Mouse (Mus musculus) lung, embryonic 14.5 days (tissue): ENCODE results near the gene Slc36a1. TPM values are rescaled to one million over a fixed set of nuclear protein-coding genes. Genes with fewer than 3 reads are reported as not detected.

ENCODE experiments used
- ATAC-seq: fragments of 200-750 bp; cut with Nextera tagmentation; 2 replicates; pipeline ENCODE4 v1.8.0; 2017; ENCODE audit warnings: mild to moderate bottlenecking, moderate TSS enrichment, moderate library complexity; ENCODE audit not compliant: insufficient read depth
- DNase-seq: peaks from one replicate; pipeline ENCODE4 v3.0.0-alpha.2; 2015
- H3K27ac ChIP-seq: fragments of 300-500 bp; sonication (generic); 2 replicates; pipeline ENCODE4 v1.5.1; 2014; ENCODE audit warnings: low read depth, mild to moderate bottlenecking, moderate library complexity
- H3K27me3 ChIP-seq: fragments of 300-500 bp; sonication (generic); 2 replicates; pipeline ENCODE4 v1.6.1; 2014; ENCODE audit warnings: low read length, control low read depth; ENCODE audit not compliant: insufficient read depth
- H3K36me3 ChIP-seq: fragments of 300-500 bp; sonication (generic); 2 replicates; pipeline ENCODE4 v1.6.1; 2014; ENCODE audit warnings: control low read depth; ENCODE audit not compliant: insufficient read depth
- H3K4me1 ChIP-seq: fragments of 300-500 bp; sonication (generic); 2 replicates; pipeline ENCODE4 v1.6.1; 2014; ENCODE audit warnings: antibody characterized with exemption, control low read depth; ENCODE audit not compliant: insufficient read depth
- H3K4me2 ChIP-seq: fragments of 300-500 bp; sonication (generic); 2 replicates; pipeline ENCODE4 v1.6.1; 2014; ENCODE audit warnings: mild to moderate bottlenecking
- H3K4me3 ChIP-seq: fragments of 300-500 bp; sonication (generic); 2 replicates; pipeline ENCODE4 v1.5.1; 2014; ENCODE audit warnings: low read depth, low read length
- H3K9ac ChIP-seq: fragments of 300-500 bp; sonication (generic); 2 replicates; pipeline ENCODE4 v1.6.1; 2014
- H3K9me3 ChIP-seq: fragments of 300-500 bp; sonication (generic); 2 replicates; pipeline ENCODE4 v1.6.1; 2016; ENCODE audit warnings: low read depth, low read length, control low read depth
- CTCF ChIP-seq: IDR thresholded peaks from 2 replicates; pipeline ENCODE4 v1.5.1; 2016; ENCODE audit warnings: antibody characterized with exemption, low read depth
- WGBS: fragments of 180-500 bp; shearing (Covaris S2); extraction: QIAGEN DNeasy Blood & Tissue Kit; methylation state at CpG from one replicate; pipeline ENCODE4 v1.1.7; 2014; 5-methylcytosine and 5-hydroxymethylcytosine counted together
- polyA plus RNA-seq: library from polyadenylated mRNA; unstranded; fragments of >200 nt; fragmentation: Nextera tagmentation; extraction: Ambion mirVana; gene quantifications from 2 replicates; pipeline ENCODE4 v1.2.1, GENCODE M21; 2014

Slc36a1 gene
- polyA plus RNA-seq, 1 experiment from 2014 or later = 1.9 TPM

GRCm38 (mm10) chr11:55168504-55168903 lies 35.6 kb upstream of the Slc36a1 start:
- Histone ChIP-seq H3K4me3 (no peak overlapping the region), H3K27me3 (no peaks in the 10 kb centered on the region), H3K4me2 (no peak overlapping the region), H3K27ac (no peak overlapping the region), H3K4me1 (no peaks in the 10 kb centered on the region), H3K36me3 (no peaks in the 10 kb centered on the region), H3K9ac (no peak overlapping the region), H3K9me3 (no peaks in the 10 kb centered on the region)
- DNase-seq (no peak), ATAC-seq (no peak)
- 81% methylated on average over 4 of the region's 4 CpGs for WGBS
- no peak for TF ChIP-seq CTCF

- Histone ChIP-seq H3K4me3 (no peak overlapping the region), H3K9me3 (no peaks in the 10 kb centered on the region), H3K36me3 (no peaks in the 10 kb centered on the region), H3K27ac (no peak overlapping the region), H3K4me1 (no peaks in the 10 kb centered on the region), H3K4me2 (no peak overlapping the region), H3K9ac (no peak overlapping the region), H3K27me3 (no peaks in the 10 kb centered on the region)
- ATAC-seq = no peak
- DNase-seq = no peak
- TF ChIP-seq CTCF = no peak
- 82% methylated on average over 6 of the region's 6 CpGs for WGBS
Observed at GRCm38 (mm10) chr11:55168914-55169313, 35.2 kb upstream of the Slc36a1 start.

- no peak for ATAC-seq
- no peaks in the 10 kb centered on the region for H3K36me3 ChIP-seq
Observed at GRCm38 (mm10) chr11:55170501-55170900, 33.6 kb upstream of the Slc36a1 start.

GRCm38 (mm10) chr11:55178830-55179229 lies 25.3 kb upstream of the Slc36a1 start:
- Histone ChIP-seq H3K4me1 (0 out of 2 replicates have a peak, but pooled peaks cover 5% of the 10 kb centered on the region), H3K4me3 (no peak overlapping the region), H3K27me3 (no peaks in the 10 kb centered on the region), H3K9ac (no peak overlapping the region), H3K27ac (no peak overlapping the region), H3K36me3 (no peaks in the 10 kb centered on the region), H3K9me3 (no peaks in the 10 kb centered on the region), H3K4me2 (no peak overlapping the region)
- ATAC-seq = no peak
- TF ChIP-seq CTCF = no peak
- WGBS = 71% methylated on average over 4 of the region's 4 CpGs
- DNase-seq = no peak

More at GRCm38 (mm10) chr11:55170501-55170900, 33.6 kb upstream of the Slc36a1 start:
- H3K27me3 ChIP-seq = no peaks in the 10 kb centered on the region
- WGBS = 68% methylated on average over 4 of the region's 4 CpGs
- H3K9ac ChIP-seq = no peak overlapping the region
- TF ChIP-seq CTCF = no peak
- DNase-seq = no peak
- H3K27ac ChIP-seq = no peak overlapping the region
- no peak overlapping the region for H3K4me3 ChIP-seq
- no peaks in the 10 kb centered on the region for H3K9me3 ChIP-seq
- H3K4me1 ChIP-seq = no peaks in the 10 kb centered on the region
- no peak overlapping the region for H3K4me2 ChIP-seq

- no peak for TF ChIP-seq CTCF
- H3K9ac ChIP-seq = no peak overlapping the region
- H3K4me3 ChIP-seq = no peak overlapping the region
- no peaks in the 10 kb centered on the region for H3K36me3 ChIP-seq
- H3K27ac ChIP-seq = no peak overlapping the region
- H3K9me3 ChIP-seq = no peaks in the 10 kb centered on the region
- H3K4me2 ChIP-seq = no peak overlapping the region
- ATAC-seq (no peak), DNase-seq (no peak)
- no peaks in the 10 kb centered on the region for H3K27me3 ChIP-seq
- 0 out of 2 replicates have a peak, but pooled peaks cover 5% of the 10 kb centered on the region for H3K4me1 ChIP-seq
- WGBS = 65% methylated on average over 3 of the region's 3 CpGs
Observed at GRCm38 (mm10) chr11:55179856-55180255, 24.3 kb upstream of the Slc36a1 start.

GRCm38 (mm10) chr11:55183124-55183523 lies 21.0 kb upstream of the Slc36a1 start:
- H3K4me2 ChIP-seq = no peak overlapping the region
- 0 out of 2 replicates have a peak, but pooled peaks cover 5% of the 10 kb centered on the region for H3K4me1 ChIP-seq
- no peaks in the 10 kb centered on the region for H3K9me3 ChIP-seq
- H3K27ac ChIP-seq = no peak overlapping the region
- H3K9ac ChIP-seq = no peak overlapping the region
- peak; percentile 29 for DNase-seq
- no peak overlapping the region for H3K4me3 ChIP-seq
- no peaks in the 10 kb centered on the region for H3K27me3 ChIP-seq
- H3K36me3 ChIP-seq = no peaks in the 10 kb centered on the region
- TF ChIP-seq CTCF = no peak
- WGBS = 36% methylated on average over 7 of the region's 7 CpGs
- ATAC-seq = no peak

- TF ChIP-seq CTCF = no peak
Observed at GRCm38 (mm10) chr11:55184246-55184645, 19.9 kb upstream of the Slc36a1 start.

More at GRCm38 (mm10) chr11:55184246-55184645, 19.9 kb upstream of the Slc36a1 start:
- no peak for ATAC-seq
- Histone ChIP-seq H3K4me1 (0 out of 2 replicates have a peak, but pooled peaks cover 5% of the 10 kb centered on the region), H3K4me2 (no peak overlapping the region), H3K27me3 (no peaks in the 10 kb centered on the region), H3K27ac (no peak overlapping the region), H3K9me3 (no peaks in the 10 kb centered on the region), H3K9ac (no peak overlapping the region), H3K36me3 (no peaks in the 10 kb centered on the region), H3K4me3 (no peak overlapping the region)
- 86% methylated on average over 5 of the region's 5 CpGs for WGBS
- no peak for DNase-seq
